Mouse (Mus musculus) CH12.LX (cell line): ENCODE results near the gene Ric1. TPM values are rescaled to one million over a fixed set of nuclear protein-coding genes. Genes with fewer than 3 reads are reported as not detected.

ENCODE experiments used
- DNase-seq: peaks from one replicate; pipeline ENCODE4 v3.0.0-alpha.2; 2013; ENCODE audit errors: extremely low read depth
- H3K27ac ChIP-seq: 2 replicates; pipeline ENCODE4 v1.5.1; 2012; ENCODE audit warnings: low read depth, mild to moderate bottlenecking, control low read depth, moderate library complexity; ENCODE audit not compliant: insufficient read depth
- H3K27me3 ChIP-seq: replicated peaks from 2 replicates; pipeline ENCODE3; 2012; ENCODE audit warnings: inconsistent platforms
- H3K36me3 ChIP-seq, 2 experiments: replicated peaks in 1 of 2; 2 replicates each; pipeline versions ENCODE3 to v1.6.1; 2012; ENCODE audit warnings: inconsistent platforms in 1 of 2, low read length in 1 of 2, mild to moderate bottlenecking in 1 of 2, mixed read lengths in 1 of 2, moderate library complexity in 1 of 2; ENCODE audit not compliant: control insufficient read depth in 1 of 2, insufficient read depth in 1 of 2
- H3K4me1 ChIP-seq, 2 experiments: 2 replicates each; pipeline ENCODE4 v1.6.1; 2012; ENCODE audit warnings: inconsistent platforms in 1 of 2, moderate library complexity in 1 of 2; ENCODE audit not compliant: insufficient read depth in 2 of 2, control insufficient read depth in 1 of 2
- H3K4me2 ChIP-seq: 2 replicates; pipeline ENCODE4 v1.6.1; 2012; ENCODE audit warnings: low read depth, mild to moderate bottlenecking, control low read depth; ENCODE audit not compliant: poor library complexity, insufficient read depth, severe bottlenecking
- H3K4me3 ChIP-seq, 3 experiments: fragments of 150-350 bp in 1 of 3; sonication (generic) in 1 of 3; replicated peaks in 1 of 3; 2 replicates each; pipeline versions ENCODE3 to v1.5.1; 2011 to 2012; ENCODE audit warnings: low read depth in 2 of 3, low read length in 2 of 3, mild to moderate bottlenecking in 2 of 3, moderate library complexity in 2 of 3, control low read depth in 1 of 3, improper control_type of control experiment in 1 of 3, inconsistent platforms in 1 of 3, mixed read lengths in 1 of 3; ENCODE audit not compliant: poor library complexity in 1 of 3
- H3K79me2 ChIP-seq: replicated peaks from 2 replicates; pipeline ENCODE4 v1.6.1; 2012; ENCODE audit warnings: mild to moderate bottlenecking, moderate library complexity; ENCODE audit not compliant: control insufficient read depth, poor library complexity, insufficient read depth, severe bottlenecking; ENCODE audit errors: extremely low read depth
- H3K9ac ChIP-seq: 2 replicates; pipeline ENCODE4 v1.6.1; 2012; ENCODE audit warnings: low read depth, mild to moderate bottlenecking, control low read depth, moderate library complexity; ENCODE audit not compliant: insufficient read depth
- H3K9me3 ChIP-seq: replicated peaks from 2 replicates; pipeline ENCODE3; 2012; ENCODE audit warnings: low read length, inconsistent platforms, mixed read lengths
- BHLHE40 ChIP-seq: IDR thresholded peaks from 2 replicates; pipeline ENCODE4 v1.6.1; 2011; ENCODE audit warnings: mild to moderate bottlenecking, low read depth, low read length, improper control_type of control experiment
- CHD2 ChIP-seq: IDR thresholded peaks from 2 replicates; pipeline ENCODE4 v1.6.1; 2011; ENCODE audit warnings: low read length, improper control_type of control experiment
- CTCF ChIP-seq, 2 experiments: IDR thresholded peaks in 1 of 2; conservative IDR thresholded peaks in 1 of 2; 2 replicates each; pipeline ENCODE4 v1.5.1; 2011 to 2012; ENCODE audit warnings: low read depth in 2 of 2, low read length in 2 of 2, improper control_type of control experiment in 1 of 2, inconsistent platforms in 1 of 2, mild to moderate bottlenecking in 1 of 2, moderate library complexity in 1 of 2
- ELF1 ChIP-seq: IDR thresholded peaks from 2 replicates; pipeline ENCODE4 v1.6.1; 2014; ENCODE audit warnings: low read depth, mild to moderate bottlenecking, inconsistent platforms, low read length, improper control_type of control experiment
- EP300 ChIP-seq: IDR thresholded peaks from 2 replicates; pipeline ENCODE4 v1.6.1; 2011; ENCODE audit warnings: low read length, improper control_type of control experiment
- ETS1 ChIP-seq: conservative IDR thresholded peaks from 2 replicates; pipeline ENCODE4 v1.6.1; 2012; ENCODE audit warnings: low read depth, mild to moderate bottlenecking, inconsistent platforms, low read length, improper control_type of control experiment, moderate library complexity
- GABPA ChIP-seq: IDR thresholded peaks from 2 replicates; pipeline ENCODE4 v1.6.1; 2012; ENCODE audit warnings: low read depth, low read length, improper control_type of control experiment, inconsistent platforms; ENCODE audit not compliant: insufficient replicate concordance
- HCFC1 ChIP-seq: IDR thresholded peaks from 2 replicates; pipeline ENCODE4 v1.6.1; 2012; ENCODE audit warnings: low read depth, mild to moderate bottlenecking, inconsistent platforms, low read length, improper control_type of control experiment
- IRF4 ChIP-seq: IDR thresholded peaks from 2 replicates; pipeline ENCODE4 v1.6.1; 2014; ENCODE audit warnings: low read depth, mild to moderate bottlenecking, inconsistent platforms, low read length, improper control_type of control experiment
- MAFK ChIP-seq: IDR thresholded peaks from 2 replicates; pipeline ENCODE4 v1.6.1; 2011; ENCODE audit warnings: low read length, improper control_type of control experiment; ENCODE audit not compliant: insufficient replicate concordance
- MAZ ChIP-seq: IDR thresholded peaks from 2 replicates; pipeline ENCODE4 v1.6.1; 2012; ENCODE audit warnings: low read depth, mild to moderate bottlenecking, inconsistent platforms, low read length, improper control_type of control experiment, moderate library complexity
- MXI1 ChIP-seq: IDR thresholded peaks from 2 replicates; pipeline ENCODE4 v1.6.1; 2011; ENCODE audit warnings: mild to moderate bottlenecking, low read depth, low read length, improper control_type of control experiment
- MYC ChIP-seq: IDR thresholded peaks from 2 replicates; pipeline ENCODE4 v1.6.1; 2011; ENCODE audit warnings: low read depth, mild to moderate bottlenecking, improper control_type of control experiment, low read length
- NELFE ChIP-seq: IDR thresholded peaks from 2 replicates; pipeline ENCODE4 v1.6.1; 2011; ENCODE audit warnings: low read depth, low read length, improper control_type of control experiment
- NRF1 ChIP-seq: IDR thresholded peaks from 2 replicates; pipeline ENCODE4 v1.6.1; 2014; ENCODE audit warnings: low read depth, mild to moderate bottlenecking, inconsistent platforms, low read length, improper control_type of control experiment, moderate library complexity
- POLR2A ChIP-seq: IDR thresholded peaks from 2 replicates; pipeline ENCODE4 v1.6.1; 2011; ENCODE audit warnings: low read depth, mild to moderate bottlenecking, improper control_type of control experiment, low read length
- POLR2AphosphoS2 ChIP-seq: IDR thresholded peaks from 2 replicates; pipeline ENCODE4 v1.6.1; 2011; ENCODE audit warnings: low read depth, low read length, improper control_type of control experiment
- RCOR1 ChIP-seq: conservative IDR thresholded peaks from 2 replicates; pipeline ENCODE4 v1.6.1; 2012; ENCODE audit warnings: low read depth, mild to moderate bottlenecking, inconsistent platforms, low read length, improper control_type of control experiment
- TCF12 ChIP-seq: IDR thresholded peaks from 2 replicates; pipeline ENCODE4 v1.6.1; 2014; ENCODE audit warnings: low read depth, mild to moderate bottlenecking, inconsistent platforms, low read length, improper control_type of control experiment
- UBTF ChIP-seq: IDR thresholded peaks from 2 replicates; pipeline ENCODE4 v1.6.1; 2012; ENCODE audit warnings: low read depth, mild to moderate bottlenecking, inconsistent platforms, low read length, improper control_type of control experiment, moderate library complexity
- USF2 ChIP-seq: conservative IDR thresholded peaks from 2 replicates; pipeline ENCODE4 v1.6.1; 2011; ENCODE audit warnings: low read depth, low read length, improper control_type of control experiment
- dilution Hi-C: fragments of 300-500 bp; cut with MboI; formaldehyde crosslinking; loops from 2 replicates; pipeline ENCODE4 v1.14.3; 2020; ENCODE audit warnings: low sequenced_read_pairs; ENCODE audit not compliant: extremely low pct_unique_long_range_greater_than_20kb, extremely low pct_ligation_motif_present
- in situ Hi-C: fragments of 300-500 bp; cut with MboI; formaldehyde crosslinking; loops from 3 replicates; pipeline ENCODE4 v1.14.3; 2019; ENCODE audit warnings: low sequenced_read_pairs, low pct_ligation_motif_present, low pct_unique_long_range_greater_than_20kb, mixed read lengths
- polyA plus RNA-seq: library from polyadenylated mRNA; unstranded; fragments of >175 nt; gene quantifications from 2 replicates; pipeline ENCODE4 v1.2.1, GENCODE M21; 2012; ENCODE audit warnings: low read depth; ENCODE audit not compliant: insufficient read length
- total RNA-seq, 2 experiments: library from RNA; depleted of rRNA; stranded (reverse); fragments of 300-350 nt in 1 of 2; fragments of >200 nt in 1 of 2; gene quantifications; 2 replicates each; pipeline ENCODE4 v1.2.3; 2012 to 2014

The Ric1 gene
- total and polyA plus RNA-seq, 3 experiments, result 11.2 to 17.9 (median 16.3) TPM

- in situ Hi-C loops, result loop anchor here (25.0 kb wide), 1 partner anchor 443 kb away; no protein-coding TSS in a partner anchor
- Histone ChIP-seq H3K27me3 (no peaks in the 10 kb centered on the region), H3K4me1 (peaks cover 0 to 13% of the 10 kb centered on the region in 2 experiments; a peak in 2 of 4 replicates), H3K36me3 (peaks cover 0 to 12% of the 10 kb centered on the region in 2 experiments), H3K27ac (no peak overlapping the region), H3K9ac (no peak overlapping the region), H3K4me2 (no peak overlapping the region), H3K4me3 (no peak overlapping the region), H3K79me2 (no peaks in the 10 kb centered on the region), H3K9me3 (no peaks in the 10 kb centered on the region)
- TF ChIP-seq HCFC1 (no peak), TCF12 (no peak), MAFK (no peak), ELF1 (peak; percentile 48)
- no peak for DNase-seq
- dilution Hi-C loops, result no loop called here
Observed at GRCm38 (mm10) chr19:29505617-29506016, 16.5 kb upstream of the Ric1 start.

GRCm38 (mm10) chr19:29508208-29508607 is 13.9 kb upstream of the Ric1 start:
- H3K79me2 ChIP-seq, result no peaks in the 10 kb centered on the region
- no peak overlapping the region for H3K4me2 ChIP-seq
- no peak overlapping the region for H3K27ac ChIP-seq
- no peaks in the 10 kb centered on the region for H3K9me3 ChIP-seq
- peaks cover 3 to 24% of the 10 kb centered on the region in 2 experiments; a peak in 3 of 4 replicates for H3K4me1 ChIP-seq
- dilution Hi-C loops (no loop called here), in situ Hi-C loops (loop anchor here (25.0 kb wide), 1 partner anchor 446 kb away; no protein-coding TSS in a partner anchor)
- H3K36me3 ChIP-seq, result peaks cover 0 to 12% of the 10 kb centered on the region in 2 experiments
- DNase-seq, result no peak
- no peak for TF ChIP-seq IRF4
- no peak for TF ChIP-seq POLR2AphosphoS2
- no peak for TF ChIP-seq EP300
- H3K27me3 ChIP-seq, result no peaks in the 10 kb centered on the region
- H3K9ac ChIP-seq, result no peak overlapping the region
- no peak overlapping the region for H3K4me3 ChIP-seq

- H3K9ac ChIP-seq, result no peak overlapping the region
- H3K4me1 ChIP-seq, result peaks cover 3 to 30% of the 10 kb centered on the region in 2 experiments; a peak in 3 of 4 replicates
- no peak overlapping the region for H3K4me2 ChIP-seq
- no peaks in the 10 kb centered on the region for H3K27me3 ChIP-seq
- no peak overlapping the region for H3K27ac ChIP-seq
- no peak overlapping the region for H3K4me3 ChIP-seq
- dilution Hi-C loops (no loop called here), in situ Hi-C loops (loop anchor here (10.0 to 25.0 kb wide), 2 partner anchors 448 to 525 kb away; no protein-coding TSS in a partner anchor)
- H3K9me3 ChIP-seq, result peaks cover 7% of the 10 kb centered on the region
- no peaks in the 10 kb centered on the region for H3K79me2 ChIP-seq
- DNase-seq, result no peak
- peaks cover 3 to 20% of the 10 kb centered on the region in 2 experiments for H3K36me3 ChIP-seq
- TF ChIP-seq MAZ, result no peak
- no peak for TF ChIP-seq GABPA
- TF ChIP-seq UBTF, result no peak
- no peak for TF ChIP-seq POLR2A
- TF ChIP-seq NELFE, result no peak
- TF ChIP-seq MYC, result no peak
- TF ChIP-seq CTCF (conservative IDR thresholded peaks at IDR 0.05 in 1 of 2, IDR thresholded peaks at IDR 0.05 in 1 of 2; ENCODE audit: low read depth in 2 of 2, low read length in 2 of 2), result no peak
- TF ChIP-seq MXI1, result no peak
- TF ChIP-seq ETS1, result no peak
- TF ChIP-seq CHD2, result no peak
- no peak for TF ChIP-seq NRF1
- no peak for TF ChIP-seq BHLHE40
- no peak for TF ChIP-seq IRF4
- TF ChIP-seq ELF1, result no peak
- no peak for TF ChIP-seq POLR2AphosphoS2
- no peak for TF ChIP-seq EP300
- TF ChIP-seq RCOR1, result no peak
- no peak for TF ChIP-seq MAFK
- no peak for TF ChIP-seq USF2
Observed at GRCm38 (mm10) chr19:29509857-29510256, 12.2 kb upstream of the Ric1 start.
